Mouse (Mus musculus) C2C12 (cell line): ENCODE results near the gene Frmd4b. TPM values are rescaled to one million over a fixed set of nuclear protein-coding genes. Genes with fewer than 3 reads are reported as not detected.

Experiments
- H3K27me3 ChIP-seq: one replicate; pipeline ENCODE4 v1.6.1; 2011; ENCODE audit not compliant: control insufficient read depth, insufficient read depth, insufficient read length
- H3K36me3 ChIP-seq: one replicate; pipeline ENCODE4 v1.6.1; 2011; ENCODE audit not compliant: control insufficient read depth, insufficient read depth
- H3K4me3 ChIP-seq: one replicate; pipeline ENCODE4 v1.5.1; 2011; ENCODE audit warnings: mild to moderate bottlenecking, control low read depth; ENCODE audit not compliant: poor library complexity, insufficient read depth, severe bottlenecking
- H3K79me2 ChIP-seq: one replicate; pipeline ENCODE4 v1.6.1; 2011; ENCODE audit not compliant: control insufficient read depth, insufficient read depth
- H3K79me3 ChIP-seq: one replicate; pipeline ENCODE4 v1.6.1; 2011; ENCODE audit warnings: low read depth, control low read depth
- H3ac ChIP-seq: one replicate; pipeline ENCODE3; 2011; ENCODE audit warnings: low read depth; ENCODE audit not compliant: control insufficient read depth, insufficient read length
- CEBPB ChIP-seq: IDR thresholded peaks from one replicate; pipeline ENCODE4 v1.6.1; 2011; ENCODE audit warnings: low read depth, mild to moderate bottlenecking, control low read depth, moderate library complexity
- CTCF ChIP-seq: IDR thresholded peaks from one replicate; pipeline ENCODE4 v1.5.1; 2011; ENCODE audit not compliant: control insufficient read depth, insufficient read depth, insufficient read length
- FOSL1 ChIP-seq: IDR thresholded peaks from one replicate; pipeline ENCODE4 v1.8.0; 2011; ENCODE audit warnings: mild to moderate bottlenecking, low read length; ENCODE audit not compliant: poor library complexity, insufficient read depth, severe bottlenecking
- MAX ChIP-seq: IDR thresholded peaks from one replicate; pipeline ENCODE4 v1.6.1; 2011; ENCODE audit warnings: mild to moderate bottlenecking, control low read depth
- MYOD1 ChIP-seq: IDR thresholded peaks from one replicate; pipeline ENCODE4 v1.6.1; 2011; ENCODE audit warnings: low read depth; ENCODE audit not compliant: control insufficient read depth, insufficient read length
- MYOG ChIP-seq: IDR thresholded peaks from one replicate; pipeline ENCODE4 v1.6.1; 2011; ENCODE audit not compliant: control insufficient read depth, insufficient read length; ENCODE audit errors: extremely low read depth
- USF1 ChIP-seq: IDR thresholded peaks from one replicate; pipeline ENCODE4 v1.6.1; 2011; ENCODE audit warnings: low read depth, mild to moderate bottlenecking, control low read depth, moderate library complexity
- long read RNA-seq, 2 experiments: library from polyadenylated mRNA; unstranded; transcript quantifications; one replicate each; pipeline ENCODE4 v2.0.0; 2019 to 2020
- polyA plus RNA-seq: library from polyadenylated mRNA; unstranded; fragments of >200 nt; fragmentation: generic; extraction: Trizol; gene quantifications from one replicate; pipeline ENCODE4 v1.2.1, GENCODE M21; 2012; ENCODE audit warnings: missing spikeins

Gene Frmd4b
- polyA plus RNA-seq = not detected
- long read RNA-seq, experiment 1 = 0 reads
- long read RNA-seq, experiment 2 = 0 reads

DNA sequence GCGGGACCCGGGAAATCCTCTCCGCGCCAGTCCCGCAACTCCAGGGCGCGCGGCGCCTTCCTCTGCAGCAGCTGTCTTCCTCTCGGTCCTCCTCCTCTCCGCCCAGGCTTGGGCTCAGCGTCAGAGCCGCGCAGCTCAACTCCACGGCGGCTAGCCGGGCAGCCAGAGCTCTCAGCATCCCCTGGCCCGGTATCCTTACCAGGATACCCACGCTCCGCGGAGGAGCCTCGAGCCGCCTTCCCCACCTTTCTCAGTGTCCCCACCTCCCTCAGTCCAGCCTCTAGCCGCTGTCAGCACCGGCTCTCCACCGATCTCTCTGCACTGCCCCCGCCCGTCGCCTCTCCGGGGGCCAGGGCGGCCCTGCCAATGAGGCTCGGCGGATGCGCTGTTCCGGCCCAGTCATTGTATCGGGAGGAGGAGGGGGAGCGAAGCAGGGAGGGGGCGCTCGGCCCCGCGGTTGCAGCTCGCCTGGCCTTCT is at the start of gene Frmd4b:
Gene Frmd4b (minus strand): TSS at position 276 of the 478 bp plus-strand sequence.
- H3ac ChIP-seq = no peak within 1 kb of the TSS
- H3K4me3 ChIP-seq = no peak within 1 kb of the TSS
- no peaks in the 10 kb centered on the region for H3K79me3 ChIP-seq
- no peaks in the 10 kb centered on the region for H3K36me3 ChIP-seq
- no peak for TF ChIP-seq MYOG
- TF ChIP-seq MYOD1 = no peak
- no peaks in the 10 kb centered on the region for H3K79me2 ChIP-seq
- peaks cover 20% of the 10 kb centered on the region for H3K27me3 ChIP-seq

DNA sequence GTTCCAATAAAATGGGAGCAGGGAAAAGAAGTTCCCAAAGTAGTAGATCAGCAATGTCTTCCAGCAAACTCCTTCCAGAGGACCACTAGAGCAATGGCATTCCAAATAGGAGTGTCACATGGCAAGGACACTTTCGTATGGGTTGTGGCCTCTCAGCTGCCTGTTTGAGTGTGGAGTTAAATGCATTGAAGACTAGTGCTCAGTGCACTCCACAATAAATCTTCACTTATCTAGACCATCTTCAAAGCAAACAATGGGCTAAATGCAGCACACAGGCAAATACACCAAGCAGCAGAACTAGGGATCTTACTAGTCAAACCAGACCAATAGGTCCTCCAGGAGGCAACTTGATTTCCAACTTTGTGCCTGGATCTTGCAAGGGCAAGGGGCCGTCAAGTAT is 49.1 kb upstream of the Frmd4b start:
- Histone ChIP-seq H3K79me2 (no peaks in the 10 kb centered on the region), H3ac (no peak overlapping the region), H3K36me3 (no peaks in the 10 kb centered on the region), H3K27me3 (no peaks in the 10 kb centered on the region), H3K79me3 (no peaks in the 10 kb centered on the region), H3K4me3 (no peak overlapping the region)
- no peak for TF ChIP-seq FOSL1
- no peak for TF ChIP-seq USF1
- TF ChIP-seq MAX = no peak
- TF ChIP-seq CTCF = no peak
- TF ChIP-seq CEBPB = no peak
- TF ChIP-seq MYOG = no peak
- TF ChIP-seq MYOD1 = no peak

GRCm38 (mm10) chr6:97658921-97659320 is 41.6 kb upstream of the Frmd4b start:
- Histone ChIP-seq H3K4me3 (no peak overlapping the region), H3K79me3 (no peaks in the 10 kb centered on the region), H3K79me2 (no peaks in the 10 kb centered on the region), H3K36me3 (no peaks in the 10 kb centered on the region), H3ac (no peak overlapping the region), H3K27me3 (no peaks in the 10 kb centered on the region)
- TF ChIP-seq MYOD1 = no peak
- TF ChIP-seq MAX = no peak
- TF ChIP-seq MYOG = no peak
- no peak for TF ChIP-seq FOSL1
- TF ChIP-seq CTCF = no peak
- no peak for TF ChIP-seq USF1
- no peak for TF ChIP-seq CEBPB

- no peaks in the 10 kb centered on the region for H3K36me3 ChIP-seq
- no peaks in the 10 kb centered on the region for H3K79me3 ChIP-seq
- H3ac ChIP-seq = no peak overlapping the region
- H3K79me2 ChIP-seq = no peaks in the 10 kb centered on the region
- no peak overlapping the region for H3K4me3 ChIP-seq
- no peak for TF ChIP-seq MYOG
- TF ChIP-seq MYOD1 = no peak
- TF ChIP-seq USF1 = no peak
- no peak for TF ChIP-seq CEBPB
- TF ChIP-seq CTCF = no peak
- no peak for TF ChIP-seq FOSL1
- no peak for TF ChIP-seq MAX
- H3K27me3 ChIP-seq = no peaks in the 10 kb centered on the region
These were observed 38.6 kb upstream of the Frmd4b start for GRCm38 (mm10) chr6:97655986-97656385.

DNA sequence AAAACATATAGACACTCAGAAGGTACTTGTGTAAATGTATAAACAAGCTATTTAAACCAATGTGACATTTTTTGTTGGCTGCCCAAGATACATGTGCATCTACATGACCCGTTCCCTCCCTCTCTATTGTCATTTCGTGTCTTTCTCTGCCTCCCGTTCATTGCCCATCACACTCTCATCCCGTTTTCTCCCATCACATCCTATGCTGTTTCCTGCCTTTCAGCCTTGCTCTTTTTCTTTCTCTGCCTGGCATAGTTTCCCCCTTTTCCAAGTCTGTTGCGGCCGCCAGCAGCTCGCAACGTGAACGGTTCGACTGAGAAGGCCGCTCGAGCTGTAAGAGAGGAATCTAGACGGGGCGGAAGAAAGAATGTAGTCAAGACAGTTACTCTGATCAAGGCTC is 30.2 kb upstream of the Frmd4b start:
- TF ChIP-seq MYOD1 = no peak
- TF ChIP-seq MAX = no peak
- TF ChIP-seq MYOG = no peak
- no peak for TF ChIP-seq CEBPB
- no peak for TF ChIP-seq FOSL1
- H3K4me3 ChIP-seq = no peak overlapping the region
- H3K36me3 ChIP-seq = no peaks in the 10 kb centered on the region
- no peaks in the 10 kb centered on the region for H3K79me3 ChIP-seq
- no peaks in the 10 kb centered on the region for H3K27me3 ChIP-seq
- H3K79me2 ChIP-seq = no peaks in the 10 kb centered on the region
- no peak overlapping the region for H3ac ChIP-seq

DNA sequence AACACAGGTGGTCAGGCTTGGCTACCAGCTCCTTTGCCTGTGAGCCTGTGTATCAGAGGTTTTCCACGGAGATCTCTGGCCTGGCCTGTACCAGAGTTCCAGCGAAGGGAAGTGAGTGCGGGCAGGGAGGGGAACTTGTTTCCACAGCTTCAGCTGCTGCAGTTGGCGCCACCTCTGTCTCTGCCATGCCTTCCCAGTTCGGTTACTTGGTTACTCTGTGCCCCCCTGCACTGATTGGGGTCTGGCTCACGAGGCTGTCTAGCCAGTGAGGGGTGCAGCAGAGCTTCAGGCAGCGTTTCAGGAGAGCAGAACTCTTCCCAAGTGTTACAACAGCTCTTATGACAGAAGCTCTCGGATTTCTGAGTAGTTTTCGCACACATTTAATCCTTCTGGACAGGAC is 6.0 kb upstream of the Frmd4b start:
- H3K79me2 ChIP-seq = no peaks in the 10 kb centered on the region
- H3K4me3 ChIP-seq = no peak overlapping the region
- no peak for TF ChIP-seq MYOD1
- TF ChIP-seq MYOG = no peak
- TF ChIP-seq FOSL1 = no peak
- TF ChIP-seq CEBPB = no peak
- TF ChIP-seq CTCF = no peak
- no peak for TF ChIP-seq USF1
- TF ChIP-seq MAX = no peak
- H3K27me3 ChIP-seq = no peaks in the 10 kb centered on the region
- H3ac ChIP-seq = no peak overlapping the region
- H3K36me3 ChIP-seq = no peaks in the 10 kb centered on the region
- no peaks in the 10 kb centered on the region for H3K79me3 ChIP-seq
